Mouse (Mus musculus): Measurements from ENCODE around the gene Gatad2a.

DNA sequence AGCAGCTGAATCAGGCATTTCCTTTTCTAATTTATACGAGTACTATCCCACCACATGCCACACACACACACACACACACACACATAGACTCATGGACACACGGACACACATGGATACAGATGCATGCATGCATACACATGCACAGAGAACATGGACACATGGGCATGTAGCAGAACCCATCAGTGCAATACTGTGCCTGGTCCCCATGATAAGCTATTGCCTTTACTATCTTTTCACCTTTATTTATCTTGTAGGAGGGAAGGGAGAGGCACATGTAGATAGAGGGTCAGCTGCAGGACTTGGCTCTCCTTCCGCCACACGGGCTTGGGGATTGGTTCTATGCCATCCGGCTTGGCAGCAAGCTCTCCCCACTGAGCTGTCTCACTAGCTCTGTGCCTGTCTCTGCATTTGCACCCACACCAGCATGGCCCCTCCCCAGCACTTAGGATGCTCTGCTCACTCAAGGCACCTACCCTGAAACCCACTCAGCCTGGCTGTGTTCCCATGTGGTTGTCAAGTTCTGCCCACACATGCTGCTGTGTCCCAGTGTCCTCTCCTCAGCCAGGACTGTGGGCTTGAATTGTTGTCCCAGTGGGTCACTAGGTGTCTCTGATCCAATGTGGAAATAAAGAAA, 132.7 kb downstream of the Gatad2a start:
- TF ChIP-seq CTCF (conservative IDR thresholded peaks at IDR 0.05; ENCODE audit: low read length) (no peak), POU5F1 (IDR thresholded peaks at IDR 0.05; ENCODE audit: borderline replicate concordance, low read length) (no peak), NANOG (IDR thresholded peaks at IDR 0.05; ENCODE audit: borderline replicate concordance, low read length) (no peak)
